Mouse (Mus musculus) embryonic facial prominence, embryonic 14.5 days (tissue): ENCODE data around the gene Brk1. TPM values are rescaled to one million over a fixed set of nuclear protein-coding genes. Genes with fewer than 3 reads are reported as not detected.
A peak's percentile ranks its signal among the peaks of the same experiment; 100 is the strongest.

Source experiments
- ATAC-seq: fragments of 200-750 bp; cut with Nextera tagmentation; 2 replicates; pipeline ENCODE4 v1.8.0; 2017; ENCODE audit warnings: low read depth, moderate number of reproducible peaks, moderate TSS enrichment
- DNase-seq: peaks from one replicate; pipeline ENCODE4 v3.0.0-alpha.2; 2015; ENCODE audit warnings: low spot score
- H3K27ac ChIP-seq: fragments of 300-500 bp; sonication (generic); replicated peaks from 2 replicates; pipeline ENCODE4 v1.5.1; 2014; ENCODE audit warnings: low read depth, mild to moderate bottlenecking, low read length, moderate library complexity
- H3K27me3 ChIP-seq: fragments of 300-500 bp; sonication (generic); replicated peaks from 2 replicates; pipeline ENCODE4 v1.6.1; 2014; ENCODE audit warnings: low read length; ENCODE audit not compliant: control insufficient read depth, insufficient read depth
- H3K36me3 ChIP-seq: fragments of 300-500 bp; sonication (generic); 2 replicates; pipeline ENCODE4 v1.6.1; 2014; ENCODE audit warnings: low read length, mixed read lengths; ENCODE audit not compliant: control insufficient read depth, insufficient read depth
- H3K4me1 ChIP-seq: fragments of 300-500 bp; sonication (generic); 2 replicates; pipeline ENCODE4 v1.6.1; 2014; ENCODE audit warnings: antibody characterized with exemption, low read length; ENCODE audit not compliant: control insufficient read depth, insufficient read depth
- H3K4me2 ChIP-seq: fragments of 300-500 bp; sonication (generic); 2 replicates; pipeline ENCODE4 v1.6.1; 2014; ENCODE audit warnings: low read depth, mild to moderate bottlenecking, low read length, moderate library complexity, mixed read lengths
- H3K4me3 ChIP-seq: fragments of 300-500 bp; sonication (generic); 2 replicates; pipeline ENCODE4 v1.5.1; 2014; ENCODE audit warnings: low read depth, mild to moderate bottlenecking, low read length
- H3K9ac ChIP-seq: fragments of 300-500 bp; sonication (generic); 2 replicates; pipeline ENCODE4 v1.6.1; 2014; ENCODE audit warnings: low read depth, mild to moderate bottlenecking, low read length, moderate library complexity, mixed read lengths
- H3K9me3 ChIP-seq: fragments of 300-500 bp; sonication (generic); 2 replicates; pipeline ENCODE4 v1.6.1; 2016; ENCODE audit warnings: low read length; ENCODE audit not compliant: control insufficient read depth
- WGBS: fragments of 180-500 bp; shearing (Covaris S2); extraction: QIAGEN DNeasy Blood & Tissue Kit; methylation state at CpG from one replicate; pipeline ENCODE4 v1.1.7; 2014; 5-methylcytosine and 5-hydroxymethylcytosine counted together
- polyA plus RNA-seq: library from polyadenylated mRNA; unstranded; fragments of >200 nt; fragmentation: Nextera tagmentation; extraction: Ambion mirVana; gene quantifications from 2 replicates; pipeline ENCODE4 v1.2.1, GENCODE M21; 2014

The Brk1 gene
- polyA plus RNA-seq, 1 experiment from 2014 or later, result 233 TPM

DNA sequence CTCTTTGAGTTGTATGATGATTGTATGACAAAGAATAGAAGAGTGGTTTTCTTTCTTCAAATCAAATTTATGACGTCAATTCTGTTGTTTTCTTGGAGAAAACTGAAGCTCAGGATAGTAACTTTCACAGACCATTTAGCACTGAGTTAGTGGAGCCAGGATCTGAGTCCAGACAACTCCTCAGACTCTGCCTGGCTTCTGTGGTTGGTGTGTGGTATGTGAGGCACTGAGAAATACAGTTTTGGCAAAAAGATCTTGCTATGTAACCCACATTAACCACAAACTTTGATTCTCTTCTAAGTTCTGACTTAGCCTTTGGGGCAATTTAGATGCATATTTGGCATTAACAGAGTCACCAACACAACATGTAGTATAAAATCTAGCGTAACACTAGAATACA, 11.9 kb upstream of the Brk1 start:
- Histone ChIP-seq H3K4me1 (no peaks in the 10 kb centered on the region), H3K36me3 (no peaks in the 10 kb centered on the region), H3K9ac (no peak overlapping the region), H3K27me3 (no peaks in the 10 kb centered on the region), H3K27ac (no peak overlapping the region), H3K4me2 (no peak overlapping the region), H3K9me3 (no peaks in the 10 kb centered on the region), H3K4me3 (no peak overlapping the region)
- DNase-seq, result peak; percentile 13
- WGBS, result 89% methylated on average over 2 of the region's 2 CpGs
- ATAC-seq, result no peak

DNA sequence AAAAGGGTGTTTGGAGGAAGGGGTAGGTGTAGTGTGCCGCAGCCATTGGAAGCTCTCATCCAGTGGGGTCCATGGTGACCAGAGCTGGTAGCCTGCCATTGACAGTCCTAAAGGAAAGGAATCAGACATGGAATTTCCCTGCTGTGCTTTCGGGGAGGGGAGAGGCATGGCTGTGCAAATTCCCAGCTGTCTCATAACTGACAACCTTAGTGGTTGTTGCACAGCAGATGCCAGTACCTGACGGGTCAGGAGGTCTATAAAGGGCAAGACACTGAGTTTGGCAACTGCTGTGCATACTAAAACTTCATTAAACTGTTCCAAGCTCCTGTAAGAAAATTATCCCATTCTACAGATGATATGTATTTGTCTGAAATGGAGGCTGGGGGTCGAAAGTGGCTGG, 6.6 kb upstream of the Brk1 start:
- no peaks in the 10 kb centered on the region for H3K4me1 ChIP-seq
- DNase-seq, result no peak
- H3K4me3 ChIP-seq, result no peak overlapping the region
- H3K9ac ChIP-seq, result no peak overlapping the region
- no peaks in the 10 kb centered on the region for H3K36me3 ChIP-seq
- WGBS, result 83% methylated on average over 4 of the region's 4 CpGs
- no peaks in the 10 kb centered on the region for H3K27me3 ChIP-seq
- H3K4me2 ChIP-seq, result no peak overlapping the region
- no peaks in the 10 kb centered on the region for H3K9me3 ChIP-seq
- no peak for ATAC-seq
- H3K27ac ChIP-seq, result no peak overlapping the region

- H3K4me2 ChIP-seq, result no peak overlapping the region
- DNase-seq (peak; percentile 9), ATAC-seq (no peak)
- H3K4me1 ChIP-seq, result no peaks in the 10 kb centered on the region
- no peak overlapping the region for H3K9ac ChIP-seq
- no peaks in the 10 kb centered on the region for H3K9me3 ChIP-seq
- H3K27ac ChIP-seq, result no peak overlapping the region
- H3K36me3 ChIP-seq, result no peaks in the 10 kb centered on the region
- WGBS, result 72% methylated on average over 5 of the region's 5 CpGs
- no peaks in the 10 kb centered on the region for H3K27me3 ChIP-seq
- H3K4me3 ChIP-seq, result no peak overlapping the region
Measured at GRCm38 (mm10) chr6:113599833-113600232, 4.7 kb upstream of the Brk1 start.

GRCm38 (mm10) chr6:113600543-113601139, 3.9 kb upstream of the Brk1 start, which contains the start of gene Fancd2os:
Fancd2os (minus strand) TSS chr6:113600715.
- no peak for DNase-seq

DNA sequence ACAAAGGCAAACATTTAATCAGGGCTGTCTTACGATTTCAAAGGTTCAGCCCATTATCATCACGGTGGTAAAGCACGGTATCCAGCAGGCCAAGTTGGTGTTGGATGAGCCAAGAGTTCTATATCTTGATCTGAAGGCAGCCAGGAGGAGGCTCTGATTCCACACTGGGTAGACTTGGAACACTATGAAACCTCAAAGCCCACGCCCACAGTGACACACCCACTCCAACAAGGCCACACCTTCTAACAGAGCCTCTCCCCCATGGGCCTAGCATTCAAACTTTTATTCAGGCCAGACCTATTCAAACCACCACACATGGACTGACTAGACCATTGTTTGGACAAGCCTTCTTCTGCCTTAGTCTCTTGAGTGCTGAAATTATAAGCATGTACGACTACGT, 1.8 kb upstream of the Brk1 start:
- ATAC-seq, result no peak
- Histone ChIP-seq H3K4me3 (no peak overlapping the region), H3K36me3 (0 out of 2 replicates have a peak, but pooled peaks cover 4% of the 10 kb centered on the region), H3K27ac (no peak overlapping the region), H3K27me3 (no peaks in the 10 kb centered on the region), H3K9ac (no peak overlapping the region), H3K4me1 (peaks cover 10% of the 10 kb centered on the region), H3K4me2 (no peak overlapping the region), H3K9me3 (no peaks in the 10 kb centered on the region)
- no peak for DNase-seq
- 91% methylated on average over 6 of the region's 6 CpGs for WGBS

More at GRCm38 (mm10) chr6:113600543-113601139, 3.9 kb upstream of the Brk1 start, which contains the start of gene Fancd2os:
- no peak for ATAC-seq
- whole genome bisulfite sequencing, result 48% methylated on average over 23 of the region's 23 CpGs
- Histone ChIP-seq H3K27ac (no peak within 1 kb of the TSS), H3K9ac (no peak within 1 kb of the TSS), H3K4me3 (no peak within 1 kb of the TSS), H3K9me3 (no peaks in the 10 kb centered on the region), H3K4me1 (peaks cover 3% of the 10 kb centered on the region), H3K4me2 (0 out of 2 replicates have a peak within 1 kb of the TSS, but pooled peaks have one; percentile 18), H3K27me3 (no peaks in the 10 kb centered on the region), H3K36me3 (no peaks in the 10 kb centered on the region)

- no peaks in the 10 kb centered on the region for H3K27me3 ChIP-seq
- WGBS, result 52% methylated on average over 12 of the region's 12 CpGs
- H3K4me2 ChIP-seq, result peak overlapping the region; percentile 77
- no peak; the same call in 1 of the 2 replicates for ATAC-seq
- peak overlapping the region; percentile 90 for H3K9ac ChIP-seq
- H3K36me3 ChIP-seq, result peaks cover 10% of the 10 kb centered on the region; the same call in 1 of the 2 replicates
- H3K4me1 ChIP-seq, result peaks cover 10% of the 10 kb centered on the region
- peak overlapping the region; percentile 82; the same call in 1 of the 2 replicates for H3K27ac ChIP-seq
- no peaks in the 10 kb centered on the region for H3K9me3 ChIP-seq
- DNase-seq, result no peak
- H3K4me3 ChIP-seq, result peak overlapping the region; percentile 94
Measured at GRCm38 (mm10) chr6:113603993-113604392, 579 bp upstream of the Brk1 start.

DNA sequence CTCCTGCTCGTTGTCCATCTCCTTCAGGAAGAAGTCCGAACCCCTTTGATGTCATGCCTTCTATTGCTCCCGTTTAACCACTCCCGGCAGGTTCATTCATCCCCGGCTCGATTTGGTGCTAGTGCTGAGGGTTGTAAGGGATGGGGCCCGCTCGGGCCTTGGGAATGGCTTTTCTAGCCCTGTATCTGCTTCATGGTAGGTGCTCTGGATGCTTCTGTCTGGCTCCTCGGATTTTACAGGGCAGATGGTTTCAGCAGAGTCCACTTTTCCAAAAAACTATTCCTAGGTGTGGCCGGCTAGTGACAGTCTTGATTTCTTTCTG, 613 bp downstream of the Brk1 start:
- ATAC-seq, result no peak
- Histone ChIP-seq H3K27ac (peak overlapping the region; percentile 82), H3K9me3 (no peaks in the 10 kb centered on the region)

DNA sequence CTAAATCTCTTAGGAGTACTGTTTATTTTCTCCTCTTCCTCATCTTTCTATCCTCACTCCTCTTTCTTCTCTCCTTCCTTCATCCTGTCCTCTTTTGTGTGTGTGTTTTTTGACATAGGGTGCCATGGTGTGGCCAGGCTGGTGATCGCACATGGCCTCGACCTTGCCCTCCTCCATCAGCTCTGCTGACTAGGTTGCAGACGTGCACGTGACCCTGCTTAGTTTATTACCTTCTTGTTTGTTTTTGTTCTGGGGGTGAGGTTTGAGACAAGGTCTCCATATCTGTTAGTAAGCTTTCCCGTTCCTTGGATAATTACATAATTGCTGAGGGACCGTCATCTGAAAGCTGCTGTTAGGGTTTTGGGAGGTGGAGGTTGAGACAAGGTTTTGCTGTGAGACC, 4.3 kb downstream of the Brk1 start:
- DNase-seq, result no peak
- ATAC-seq, result no peak
- Histone ChIP-seq H3K9me3 (no peaks in the 10 kb centered on the region), H3K9ac (no peak overlapping the region), H3K27ac (no peak overlapping the region), H3K4me2 (no peak overlapping the region), H3K4me3 (no peak overlapping the region), H3K36me3 (peaks cover 29% of the 10 kb centered on the region), H3K4me1 (peaks cover 10% of the 10 kb centered on the region), H3K27me3 (no peaks in the 10 kb centered on the region)
- 63% methylated on average over 6 of the region's 6 CpGs for WGBS

More for the DNA sequence above, 613 bp downstream of the Brk1 start:
- WGBS, result 4% methylated on average over 10 of the region's 10 CpGs
- Histone ChIP-seq H3K27me3 (no peaks in the 10 kb centered on the region), H3K4me1 (peaks cover 10% of the 10 kb centered on the region), H3K4me2 (peak overlapping the region; percentile 77), H3K4me3 (peak overlapping the region; percentile 94), H3K9ac (peak overlapping the region; percentile 90), H3K36me3 (peaks cover 10% of the 10 kb centered on the region; the same call in 1 of the 2 replicates)
- no peak for DNase-seq

DNA sequence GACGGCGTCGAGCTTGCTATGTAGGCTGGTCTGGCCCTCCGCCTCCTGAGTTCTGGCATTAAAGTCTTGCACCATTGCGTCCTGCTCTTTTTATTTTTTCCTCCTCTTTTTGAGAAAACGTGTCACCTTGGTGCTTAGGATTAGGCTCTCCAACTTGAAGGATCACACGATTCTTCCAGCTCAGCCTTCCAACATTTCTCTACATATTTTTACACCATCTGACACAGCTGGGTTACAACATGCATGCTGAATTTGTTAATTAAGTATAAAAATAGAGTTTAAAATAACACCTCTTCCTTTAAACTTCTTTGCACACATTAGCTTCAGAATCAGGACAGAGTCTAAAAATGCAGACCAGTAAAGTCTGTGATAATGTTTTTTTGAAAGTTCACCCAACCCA, 4.7 kb downstream of the Brk1 start:
- peaks cover 33% of the 10 kb centered on the region for H3K36me3 ChIP-seq
- ATAC-seq, result no peak
- WGBS, result 86% methylated on average over 7 of the region's 7 CpGs

More for the DNA sequence above, 4.7 kb downstream of the Brk1 start:
- Histone ChIP-seq H3K4me3 (no peak overlapping the region), H3K4me2 (no peak overlapping the region), H3K27me3 (no peaks in the 10 kb centered on the region), H3K9me3 (0 out of 2 replicates have a peak, but pooled peaks cover 1% of the 10 kb centered on the region), H3K9ac (no peak overlapping the region), H3K4me1 (peaks cover 10% of the 10 kb centered on the region), H3K27ac (no peak overlapping the region)
- DNase-seq, result no peak
